Mouse (Mus musculus): ENCODE results near the gene Kcnn3.

Gene Kcnn3

GRCm38 (mm10) chr3:89598967-89599366 is 79.0 kb downstream of the Kcnn3 start:
- no peaks in the 10 kb centered on the region for H3K27me3 ChIP-seq (ENCODE audit: control insufficient read depth, insufficient read depth, low read length, poor library complexity, severe bottlenecking)
- peak; percentile 4 for DNase-seq (ENCODE audit: low read depth, low spot score)
- no peaks in the 10 kb centered on the region for H3K36me3 ChIP-seq (ENCODE audit: control insufficient read depth, insufficient read depth, low read length, poor library complexity, severe bottlenecking)

- DNase-seq (ENCODE audit: low read depth, low spot score) = no peak
- H3K27me3 ChIP-seq (ENCODE audit: control insufficient read depth, insufficient read depth, low read length, poor library complexity, severe bottlenecking) = no peaks in the 10 kb centered on the region
- no peaks in the 10 kb centered on the region for H3K36me3 ChIP-seq (ENCODE audit: control insufficient read depth, insufficient read depth, low read length, poor library complexity, severe bottlenecking)
These were observed 81.1 kb downstream of the Kcnn3 start for GRCm38 (mm10) chr3:89601060-89601459.

- Histone ChIP-seq H3K36me3 (ENCODE audit: control insufficient read depth, insufficient read depth, low read length, poor library complexity, severe bottlenecking) (no peaks in the 10 kb centered on the region), H3K27me3 (ENCODE audit: control insufficient read depth, insufficient read depth, low read length, poor library complexity, severe bottlenecking) (no peaks in the 10 kb centered on the region)
- no peak for DNase-seq (ENCODE audit: low read depth, low spot score)
These were observed 83.3 kb downstream of the Kcnn3 start for GRCm38 (mm10) chr3:89603300-89603699.

GRCm38 (mm10) chr3:89605235-89605634 is 85.3 kb downstream of the Kcnn3 start:
- no peaks in the 10 kb centered on the region for H3K36me3 ChIP-seq (ENCODE audit: control insufficient read depth, insufficient read depth, low read length, poor library complexity, severe bottlenecking)
- no peaks in the 10 kb centered on the region for H3K27me3 ChIP-seq (ENCODE audit: control insufficient read depth, insufficient read depth, low read length, poor library complexity, severe bottlenecking)
- no peak for DNase-seq (ENCODE audit: low read depth, low spot score)

- Histone ChIP-seq H3K36me3 (ENCODE audit: control insufficient read depth, insufficient read depth, low read length, poor library complexity, severe bottlenecking) (no peaks in the 10 kb centered on the region), H3K27me3 (ENCODE audit: control insufficient read depth, insufficient read depth, low read length, poor library complexity, severe bottlenecking) (no peaks in the 10 kb centered on the region)
These were observed 87.4 kb downstream of the Kcnn3 start for GRCm38 (mm10) chr3:89607327-89607726.

GRCm38 (mm10) chr3:89612048-89612447 is 92.1 kb downstream of the Kcnn3 start:
- no peak for DNase-seq (ENCODE audit: low read depth, low spot score)

More at GRCm38 (mm10) chr3:89607327-89607726, 87.4 kb downstream of the Kcnn3 start:
- DNase-seq (ENCODE audit: low read depth, low spot score) = no peak

GRCm38 (mm10) chr3:89613526-89614523 is 93.9 kb downstream of the Kcnn3 start:
- no peak for DNase-seq (ENCODE audit: low read depth, low spot score)
- no peaks in the 10 kb centered on the region for H3K36me3 ChIP-seq (ENCODE audit: control insufficient read depth, insufficient read depth, low read length, poor library complexity, severe bottlenecking)
- no peaks in the 10 kb centered on the region for H3K27me3 ChIP-seq (ENCODE audit: control insufficient read depth, insufficient read depth, low read length, poor library complexity, severe bottlenecking)

More at GRCm38 (mm10) chr3:89612048-89612447, 92.1 kb downstream of the Kcnn3 start:
- H3K36me3 ChIP-seq (ENCODE audit: control insufficient read depth, insufficient read depth, low read length, poor library complexity, severe bottlenecking) = no peaks in the 10 kb centered on the region
- H3K27me3 ChIP-seq (ENCODE audit: control insufficient read depth, insufficient read depth, low read length, poor library complexity, severe bottlenecking) = no peaks in the 10 kb centered on the region

- no peaks in the 10 kb centered on the region for H3K27me3 ChIP-seq (ENCODE audit: control insufficient read depth, insufficient read depth, low read length, poor library complexity, severe bottlenecking)
- no peak for DNase-seq (ENCODE audit: low read depth, low spot score)
These were observed 96.9 kb downstream of the Kcnn3 start for GRCm38 (mm10) chr3:89616861-89617260.

GRCm38 (mm10) chr3:89617360-89617759 is 97.4 kb downstream of the Kcnn3 start:
- Histone ChIP-seq H3K36me3 (ENCODE audit: control insufficient read depth, insufficient read depth, low read length, poor library complexity, severe bottlenecking) (no peaks in the 10 kb centered on the region), H3K27me3 (ENCODE audit: control insufficient read depth, insufficient read depth, low read length, poor library complexity, severe bottlenecking) (no peaks in the 10 kb centered on the region)
- no peak for DNase-seq (ENCODE audit: low read depth, low spot score)

More at GRCm38 (mm10) chr3:89616861-89617260, 96.9 kb downstream of the Kcnn3 start:
- no peaks in the 10 kb centered on the region for H3K36me3 ChIP-seq (ENCODE audit: control insufficient read depth, insufficient read depth, low read length, poor library complexity, severe bottlenecking)

- DNase-seq (ENCODE audit: low read depth, low spot score) = no peak
- H3K36me3 ChIP-seq (ENCODE audit: control insufficient read depth, insufficient read depth, low read length, poor library complexity, severe bottlenecking) = no peaks in the 10 kb centered on the region
- H3K27me3 ChIP-seq (ENCODE audit: control insufficient read depth, insufficient read depth, low read length, poor library complexity, severe bottlenecking) = no peaks in the 10 kb centered on the region
These were observed 102.9 kb downstream of the Kcnn3 start for GRCm38 (mm10) chr3:89622825-89623224.

- Histone ChIP-seq H3K27me3 (ENCODE audit: control insufficient read depth, insufficient read depth, low read length, poor library complexity, severe bottlenecking) (no peaks in the 10 kb centered on the region), H3K36me3 (ENCODE audit: control insufficient read depth, insufficient read depth, low read length, poor library complexity, severe bottlenecking) (no peaks in the 10 kb centered on the region)
- DNase-seq (ENCODE audit: low read depth, low spot score) = no peak
These were observed 103.6 kb downstream of the Kcnn3 start for GRCm38 (mm10) chr3:89623531-89623930.

- DNase-seq (ENCODE audit: low read depth, low spot score) = no peak
- H3K36me3 ChIP-seq (ENCODE audit: control insufficient read depth, insufficient read depth, low read length, poor library complexity, severe bottlenecking) = no peaks in the 10 kb centered on the region
- no peaks in the 10 kb centered on the region for H3K27me3 ChIP-seq (ENCODE audit: control insufficient read depth, insufficient read depth, low read length, poor library complexity, severe bottlenecking)
These were observed 104.0 kb downstream of the Kcnn3 start for GRCm38 (mm10) chr3:89624001-89624400.

- DNase-seq (ENCODE audit: low read depth, low spot score) = no peak
- Histone ChIP-seq H3K36me3 (ENCODE audit: control insufficient read depth, insufficient read depth, low read length, poor library complexity, severe bottlenecking) (no peaks in the 10 kb centered on the region), H3K27me3 (ENCODE audit: control insufficient read depth, insufficient read depth, low read length, poor library complexity, severe bottlenecking) (no peaks in the 10 kb centered on the region)
These were observed 105.0 kb downstream of the Kcnn3 start for GRCm38 (mm10) chr3:89624814-89625445.

- no peaks in the 10 kb centered on the region for H3K27me3 ChIP-seq (ENCODE audit: control insufficient read depth, insufficient read depth, low read length, poor library complexity, severe bottlenecking)
- H3K36me3 ChIP-seq (ENCODE audit: control insufficient read depth, insufficient read depth, low read length, poor library complexity, severe bottlenecking) = no peaks in the 10 kb centered on the region
- DNase-seq (ENCODE audit: low read depth, low spot score) = no peak
These were observed 106.6 kb downstream of the Kcnn3 start for GRCm38 (mm10) chr3:89626556-89626955.

GRCm38 (mm10) chr3:89629811-89630210 is 109.8 kb downstream of the Kcnn3 start:
- Histone ChIP-seq H3K27me3 (ENCODE audit: control insufficient read depth, insufficient read depth, low read length, poor library complexity, severe bottlenecking) (no peaks in the 10 kb centered on the region), H3K36me3 (ENCODE audit: control insufficient read depth, insufficient read depth, low read length, poor library complexity, severe bottlenecking) (no peaks in the 10 kb centered on the region)
- DNase-seq (ENCODE audit: low read depth, low spot score) = no peak

Measured in splenic B cell, adult 2 months (primary cell).